Mouse (Mus musculus) midbrain, embryonic 11.5 days (tissue): ENCODE measurements at regions not wholly inside any gene's neighbourhood (a gene's known extent, or its start where the extent isn't known, plus 50 kb on each side); places are given as distances from the start of the nearest gene placed in this dataset.
A peak's percentile ranks its signal among the peaks of the same experiment; 100 is the strongest.

ENCODE experiments used
- ATAC-seq: fragments of 200-750 bp; cut with Nextera tagmentation; 2 replicates; pipeline ENCODE4 v1.8.0; 2017; ENCODE audit warnings: moderate TSS enrichment, moderate library complexity; ENCODE audit not compliant: low FRiP score
- DNase-seq: peaks from one replicate; pipeline ENCODE4 v3.0.0; 2015; ENCODE audit warnings: low spot score; ENCODE audit errors: missing footprints
- H3K27ac ChIP-seq: fragments of 300-500 bp; sonication (generic); 2 replicates; pipeline ENCODE4 v1.5.1; 2014; ENCODE audit warnings: low read depth, low read length
- H3K27me3 ChIP-seq: fragments of 300-500 bp; sonication (generic); 2 replicates; pipeline ENCODE4 v1.6.1; 2014; ENCODE audit warnings: mild to moderate bottlenecking, low read length, moderate library complexity, mixed read lengths; ENCODE audit not compliant: control insufficient read depth, insufficient read depth
- H3K36me3 ChIP-seq: fragments of 300-500 bp; sonication (generic); 2 replicates; pipeline ENCODE4 v1.6.1; 2014; ENCODE audit warnings: mild to moderate bottlenecking, low read length, moderate library complexity, mixed read lengths; ENCODE audit not compliant: control insufficient read depth, insufficient read depth
- H3K4me1 ChIP-seq: fragments of 300-500 bp; sonication (generic); 2 replicates; pipeline ENCODE4 v1.6.1; 2014; ENCODE audit warnings: low read length; ENCODE audit not compliant: control insufficient read depth, insufficient read depth
- H3K4me2 ChIP-seq: fragments of 300-500 bp; sonication (generic); 2 replicates; pipeline ENCODE4 v1.6.1; 2014; ENCODE audit warnings: mild to moderate bottlenecking, moderate library complexity
- H3K4me3 ChIP-seq: fragments of 300-500 bp; sonication (generic); 2 replicates; pipeline ENCODE4 v1.5.1; 2014; ENCODE audit warnings: low read depth, low read length
- H3K9ac ChIP-seq: fragments of 300-500 bp; sonication (generic); 2 replicates; pipeline ENCODE4 v1.6.1; 2014; ENCODE audit warnings: low read length
- H3K9me3 ChIP-seq: fragments of 300-500 bp; sonication (generic); 2 replicates; pipeline ENCODE4 v1.6.1; 2016; ENCODE audit warnings: low read length; ENCODE audit not compliant: control insufficient read depth
- WGBS: fragments of 180-500 bp; shearing (Covaris S2); extraction: QIAGEN DNeasy Blood & Tissue Kit; methylation state at CpG from one replicate; pipeline ENCODE4 v1.1.7; 2014; 5-methylcytosine and 5-hydroxymethylcytosine counted together

- no peaks in the 10 kb centered on the region for H3K36me3 ChIP-seq
- no peaks in the 10 kb centered on the region for H3K9me3 ChIP-seq
- H3K4me3 ChIP-seq = no peak overlapping the region
- no peak overlapping the region for H3K9ac ChIP-seq
- no peaks in the 10 kb centered on the region for H3K27me3 ChIP-seq
- peaks cover 23% of the 10 kb centered on the region for H3K4me1 ChIP-seq
- DNase-seq (no peak), ATAC-seq (no peak)
- H3K27ac ChIP-seq = no peak overlapping the region
- no peak overlapping the region for H3K4me2 ChIP-seq
- WGBS = 49% methylated on average over 2 of the region's 2 CpGs
Observed at GRCm38 (mm10) chr4:142302724-142303120, 63.5 kb upstream of the Kazn start.

DNA sequence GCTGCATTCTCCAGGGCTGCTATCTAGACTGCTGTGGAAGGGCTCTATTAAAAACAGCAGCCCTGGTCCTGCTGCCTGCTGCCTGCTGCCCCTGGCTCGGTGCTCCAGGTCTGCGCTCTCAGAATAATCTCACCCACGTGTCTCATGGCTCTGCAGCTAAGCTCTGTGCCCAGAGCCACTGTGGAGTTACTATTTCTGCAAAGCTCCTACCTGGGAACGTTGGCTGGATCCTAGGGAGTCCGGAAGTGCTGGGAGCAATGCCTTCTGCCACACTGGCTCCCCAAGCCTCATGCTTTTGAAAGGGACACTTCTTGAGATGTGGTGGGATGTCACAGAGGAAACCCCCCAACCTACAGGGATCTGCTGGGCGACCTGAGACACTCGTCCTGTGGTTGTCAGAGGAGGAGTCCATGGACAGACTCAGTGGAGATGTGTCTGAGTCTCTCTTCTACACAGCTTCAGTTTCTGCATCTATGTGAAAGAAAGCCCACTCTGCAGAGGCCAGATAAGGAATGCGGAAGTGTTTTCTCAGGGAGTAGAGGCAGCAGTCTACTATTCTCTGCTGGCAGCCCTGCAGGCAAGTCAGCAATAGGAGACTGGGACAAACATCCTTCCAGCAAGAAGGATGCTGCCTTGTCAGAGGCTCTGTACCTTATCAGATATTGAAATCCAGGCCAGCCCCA, 63.0 kb upstream of the Kazn start:
- H3K9me3 ChIP-seq = no peaks in the 10 kb centered on the region
- 31% methylated on average over 8 of the region's 8 CpGs for WGBS
- DNase-seq (no peak), ATAC-seq (no peak)
- H3K4me3 ChIP-seq = no peak overlapping the region
- H3K27me3 ChIP-seq = no peaks in the 10 kb centered on the region
- no peaks in the 10 kb centered on the region; the same call in 1 of the 2 replicates for H3K36me3 ChIP-seq
- H3K4me2 ChIP-seq = no peak overlapping the region
- H3K4me1 ChIP-seq = peaks cover 23% of the 10 kb centered on the region
- no peak overlapping the region; the same call in 1 of the 2 replicates for H3K27ac ChIP-seq
- no peak overlapping the region; the same call in 1 of the 2 replicates for H3K9ac ChIP-seq

- Histone ChIP-seq H3K27me3 (no peaks in the 10 kb centered on the region), H3K9me3 (no peaks in the 10 kb centered on the region), H3K4me1 (peaks cover 25% of the 10 kb centered on the region), H3K27ac (no peak overlapping the region), H3K4me2 (no peak overlapping the region), H3K4me3 (no peak overlapping the region), H3K9ac (no peak overlapping the region), H3K36me3 (no peaks in the 10 kb centered on the region; the same call in 1 of the 2 replicates)
- 41% methylated on average over 10 of the region's 10 CpGs for WGBS
- DNase-seq = no peak
- peak; percentile 51 for ATAC-seq
Observed at GRCm38 (mm10) chr4:142298770-142299337, 59.7 kb upstream of the Kazn start.

GRCm38 (mm10) chr4:142292760-142293159, 53.6 kb upstream of the Kazn start:
- no peak overlapping the region for H3K4me3 ChIP-seq
- WGBS = 81% methylated on average over 7 of the region's 7 CpGs
- no peak overlapping the region for H3K27ac ChIP-seq
- no peak overlapping the region for H3K9ac ChIP-seq
- ATAC-seq = no peak
- no peaks in the 10 kb centered on the region; the same call in 1 of the 2 replicates for H3K36me3 ChIP-seq
- DNase-seq = no peak
- H3K9me3 ChIP-seq = no peaks in the 10 kb centered on the region
- H3K27me3 ChIP-seq = no peaks in the 10 kb centered on the region
- 0 out of 2 replicates have a peak, but pooled peaks cover 2% of the 10 kb centered on the region for H3K4me1 ChIP-seq
- no peak overlapping the region for H3K4me2 ChIP-seq

DNA sequence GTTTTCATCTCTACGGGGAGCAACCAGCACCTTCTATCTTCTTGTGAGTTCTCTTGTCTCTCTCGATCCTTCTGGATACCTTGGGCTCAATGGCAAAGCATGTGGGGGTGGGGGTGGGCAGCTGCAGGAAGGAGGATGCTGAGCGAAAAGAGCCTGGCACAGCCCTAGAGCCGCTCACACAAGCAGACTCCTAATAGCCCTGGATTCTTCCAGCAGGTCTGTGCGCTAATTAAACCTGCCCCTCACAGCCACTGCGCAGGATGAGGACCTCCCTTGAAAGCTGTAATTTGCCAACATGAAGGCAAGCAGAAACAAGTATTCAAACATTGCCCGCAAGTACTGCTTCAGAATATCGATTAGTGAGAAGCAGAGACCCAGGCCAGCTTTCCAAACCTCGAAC, 53.1 kb upstream of the Kazn start:
- Histone ChIP-seq H3K9me3 (no peaks in the 10 kb centered on the region), H3K27me3 (no peaks in the 10 kb centered on the region), H3K9ac (no peak overlapping the region), H3K4me3 (no peak overlapping the region), H3K4me1 (0 out of 2 replicates have a peak, but pooled peaks cover 2% of the 10 kb centered on the region), H3K4me2 (no peak overlapping the region), H3K27ac (no peak overlapping the region), H3K36me3 (no peaks in the 10 kb centered on the region; the same call in 1 of the 2 replicates)
- no peak for ATAC-seq
- DNase-seq = no peak
- 85% methylated on average over 9 of the region's 9 CpGs for WGBS

- Histone ChIP-seq H3K4me3 (no peak overlapping the region), H3K4me2 (no peak overlapping the region), H3K27me3 (no peaks in the 10 kb centered on the region), H3K9me3 (no peaks in the 10 kb centered on the region), H3K27ac (no peak overlapping the region), H3K9ac (no peak overlapping the region), H3K36me3 (no peaks in the 10 kb centered on the region), H3K4me1 (no peaks in the 10 kb centered on the region)
- no peak for ATAC-seq
- DNase-seq = no peak
- 78% methylated on average over 3 of the region's 3 CpGs for WGBS
Observed at GRCm38 (mm10) chr4:142291366-142291765, 52.2 kb upstream of the Kazn start.
